Mouse (Mus musculus) embryonic facial prominence, embryonic 13.5 days (tissue): ENCODE results near the gene Lypd8. TPM values are rescaled to one million over a fixed set of nuclear protein-coding genes. Genes with fewer than 3 reads are reported as not detected.
"Not testable (repeated sequence)": the region's sequence is repeated elsewhere in the genome, so short reads cannot be mapped to it uniquely, and the experiment has no call there.

Source experiments
- ATAC-seq: fragments of 200-750 bp; cut with Nextera tagmentation; 2 replicates; pipeline ENCODE4 v1.8.0; 2017; ENCODE audit warnings: low read depth; ENCODE audit not compliant: insufficient number of reproducible peaks, insufficient read depth, low FRiP score, low TSS enrichment
- H3K27ac ChIP-seq: fragments of 300-500 bp; sonication (generic); 2 replicates; pipeline ENCODE4 v1.5.1; 2015; ENCODE audit warnings: moderate library complexity, mild to moderate bottlenecking, inconsistent platforms
- H3K27me3 ChIP-seq: fragments of 300-500 bp; sonication (generic); 2 replicates; pipeline ENCODE4 v1.6.1; 2015; ENCODE audit warnings: mild to moderate bottlenecking, inconsistent platforms
- H3K36me3 ChIP-seq: fragments of 300-500 bp; sonication (generic); 2 replicates; pipeline ENCODE4 v1.6.1; 2015; ENCODE audit warnings: mild to moderate bottlenecking, inconsistent platforms
- H3K4me1 ChIP-seq: fragments of 300-500 bp; sonication (generic); 2 replicates; pipeline ENCODE4 v1.6.1; 2015; ENCODE audit warnings: inconsistent platforms
- H3K4me2 ChIP-seq: fragments of 300-500 bp; sonication (generic); 2 replicates; pipeline ENCODE4 v1.6.1; 2015; ENCODE audit warnings: moderate library complexity, mild to moderate bottlenecking, inconsistent platforms
- H3K4me3 ChIP-seq: fragments of 300-500 bp; sonication (generic); 2 replicates; pipeline ENCODE4 v1.5.1; 2015; ENCODE audit warnings: mild to moderate bottlenecking, inconsistent platforms
- H3K9ac ChIP-seq: fragments of 300-500 bp; sonication (generic); 2 replicates; pipeline ENCODE4 v1.6.1; 2015; ENCODE audit warnings: mild to moderate bottlenecking, inconsistent platforms
- H3K9me3 ChIP-seq: fragments of 300-500 bp; sonication (generic); 2 replicates; pipeline ENCODE4 v1.6.1; 2016; ENCODE audit warnings: inconsistent platforms
- WGBS: fragments of 180-500 bp; shearing (Covaris S2); methylation state at CpG from one replicate; pipeline ENCODE4 v1.1.7; 2015; ENCODE audit warnings: mixed read lengths; 5-methylcytosine and 5-hydroxymethylcytosine counted together
- polyA plus RNA-seq: library from polyadenylated mRNA; unstranded; fragments of >200 nt; fragmentation: Nextera tagmentation; extraction: Ambion mirVana; gene quantifications from 2 replicates; pipeline ENCODE4 v1.2.1, GENCODE M21; 2015

The Lypd8 gene
- polyA plus RNA-seq, 1 experiment from 2014 or later: not detected

DNA sequence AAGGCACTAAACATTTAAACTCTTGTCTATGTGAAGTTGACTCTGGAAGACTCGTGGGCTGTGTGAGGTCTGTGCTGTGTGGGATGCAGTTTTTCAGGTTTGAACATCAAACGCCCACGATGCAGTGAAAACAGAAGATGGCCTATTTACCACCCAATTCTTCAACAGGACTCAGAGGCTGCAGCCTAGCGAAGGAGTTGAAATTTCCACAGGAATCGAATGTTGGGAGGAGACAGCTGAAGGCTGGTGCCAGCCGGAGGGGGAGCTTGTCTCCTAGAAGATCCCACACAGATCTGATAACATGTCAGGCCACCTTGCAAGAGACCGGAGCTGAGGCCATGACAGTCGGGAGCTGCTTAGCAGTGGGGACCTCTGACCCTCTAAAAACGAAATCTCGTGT, 24.4 kb upstream of the Lypd8 start:
- H3K27ac ChIP-seq: no peak overlapping the region
- no peak overlapping the region for H3K4me2 ChIP-seq
- H3K4me1 ChIP-seq: no peaks in the 10 kb centered on the region
- H3K27me3 ChIP-seq: no peaks in the 10 kb centered on the region
- H3K4me3 ChIP-seq: no peak overlapping the region
- no peaks in the 10 kb centered on the region for H3K9me3 ChIP-seq
- H3K9ac ChIP-seq: no peak overlapping the region
- WGBS: 65% methylated on average over 10 of the region's 10 CpGs
- H3K36me3 ChIP-seq: no peaks in the 10 kb centered on the region
- no peak for ATAC-seq

DNA sequence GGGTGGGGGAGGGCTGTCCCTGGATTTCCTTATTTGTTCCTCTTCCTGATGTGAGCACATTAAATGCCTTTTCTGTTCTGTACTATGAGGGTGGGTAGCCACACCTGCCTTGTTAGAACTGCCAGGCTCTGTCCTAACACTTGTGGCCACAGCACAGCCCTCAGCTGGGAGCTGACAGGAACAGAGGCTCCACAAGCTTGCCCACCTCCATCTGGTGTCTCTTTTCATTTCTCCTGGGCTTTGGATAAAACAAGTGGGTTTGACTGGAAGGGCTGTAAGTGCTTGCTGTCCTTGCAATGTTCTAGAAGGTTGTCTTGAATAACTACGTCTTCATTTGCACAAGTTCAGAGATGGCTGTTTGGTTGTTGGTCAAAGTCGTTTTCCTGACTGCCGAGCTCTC, 23.9 kb upstream of the Lypd8 start:
- no peak overlapping the region for H3K27ac ChIP-seq
- no peak for ATAC-seq
- H3K36me3 ChIP-seq: no peaks in the 10 kb centered on the region
- H3K4me3 ChIP-seq: no peak overlapping the region
- no peak overlapping the region for H3K4me2 ChIP-seq
- WGBS: 76% methylated on average over 3 of the region's 3 CpGs
- H3K9ac ChIP-seq: no peak overlapping the region
- no peaks in the 10 kb centered on the region for H3K27me3 ChIP-seq
- H3K4me1 ChIP-seq: no peaks in the 10 kb centered on the region
- no peaks in the 10 kb centered on the region for H3K9me3 ChIP-seq

DNA sequence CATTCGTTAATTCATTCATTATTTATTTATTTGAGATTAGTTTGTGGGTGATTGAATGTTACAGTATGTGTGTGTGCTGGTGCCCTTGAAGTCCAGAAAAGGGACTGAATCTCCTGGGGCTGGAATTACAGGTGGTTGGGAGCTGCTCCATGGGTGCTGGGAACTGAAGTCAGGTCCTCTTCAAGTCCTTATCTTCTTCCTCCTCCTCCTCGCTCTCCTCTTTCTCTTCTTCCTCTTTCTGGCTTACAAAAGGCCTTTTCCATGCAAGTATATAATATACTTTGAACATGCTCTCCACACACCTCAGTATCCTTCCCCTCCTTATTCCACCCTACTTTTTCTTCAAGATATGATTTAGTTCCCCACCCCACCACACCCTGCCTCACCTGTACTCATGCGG, 21.8 kb upstream of the Lypd8 start:
- no peak overlapping the region for H3K4me2 ChIP-seq
- no peaks in the 10 kb centered on the region for H3K27me3 ChIP-seq
- H3K9me3 ChIP-seq: no peaks in the 10 kb centered on the region
- no peaks in the 10 kb centered on the region for H3K36me3 ChIP-seq
- H3K4me3 ChIP-seq: no peak overlapping the region
- 92% methylated on average over 3 of the region's 3 CpGs for WGBS
- H3K4me1 ChIP-seq: no peaks in the 10 kb centered on the region
- ATAC-seq: no peak
- H3K27ac ChIP-seq: no peak overlapping the region
- no peak overlapping the region for H3K9ac ChIP-seq

DNA sequence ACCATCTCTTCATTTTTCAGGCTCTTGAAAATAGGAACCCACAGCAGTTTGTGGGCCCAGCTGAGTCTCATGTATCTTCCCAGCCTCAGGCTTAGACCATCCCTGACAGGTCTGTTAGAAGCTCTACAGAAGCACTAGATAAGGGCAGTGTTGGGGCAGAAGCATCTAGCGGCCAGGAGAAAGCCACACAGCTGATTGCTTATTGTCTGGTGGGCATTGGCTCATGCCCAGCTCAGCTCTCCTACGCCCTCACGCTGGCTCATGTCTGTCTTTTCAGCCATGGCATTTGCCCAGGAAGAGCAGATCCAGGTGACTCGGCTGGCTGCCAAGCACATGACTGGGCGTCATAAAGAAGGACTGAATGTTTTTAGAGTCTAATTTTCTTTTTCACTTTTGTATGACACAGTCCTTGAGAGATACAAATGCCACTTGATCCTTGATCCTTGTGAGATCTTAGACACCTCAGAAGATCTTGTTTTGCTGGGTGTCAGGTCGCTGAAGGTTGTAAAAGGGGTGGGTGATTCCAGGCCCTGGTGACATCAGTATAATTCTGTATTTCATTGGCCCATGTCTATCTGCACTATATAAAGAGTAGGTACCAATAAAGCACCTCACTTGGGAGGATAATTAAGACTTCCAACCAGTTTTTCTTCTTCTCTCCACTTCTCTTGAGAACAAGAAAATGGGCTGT, 20.9 kb upstream of the Lypd8 start:
- Histone ChIP-seq H3K27me3 (no peaks in the 10 kb centered on the region), H3K4me2 (no peak overlapping the region), H3K27ac (no peak overlapping the region), H3K4me1 (no peaks in the 10 kb centered on the region), H3K36me3 (no peaks in the 10 kb centered on the region), H3K4me3 (no peak overlapping the region), H3K9ac (no peak overlapping the region), H3K9me3 (no peaks in the 10 kb centered on the region)
- WGBS: 80% methylated on average over 6 of the region's 6 CpGs
- no peak for ATAC-seq

DNA sequence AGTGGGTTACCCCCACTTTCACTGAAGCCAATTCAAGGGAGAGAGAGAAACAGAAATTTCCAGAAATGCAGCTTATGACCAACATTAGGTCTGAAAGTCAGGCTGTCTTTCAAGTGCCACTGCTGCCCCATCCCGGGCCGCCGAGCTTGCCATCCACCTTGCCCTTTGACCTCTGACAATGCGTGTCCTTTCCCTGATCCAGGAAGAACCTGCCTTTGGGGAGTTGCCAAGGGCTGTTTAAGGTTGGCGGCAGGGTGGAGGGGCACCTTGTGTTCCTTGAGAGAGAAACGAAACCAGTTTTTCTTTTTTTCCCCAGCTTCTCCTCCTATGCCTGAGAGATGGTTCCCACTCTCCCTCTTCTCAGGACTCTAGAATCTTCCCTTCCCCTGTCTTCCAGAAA, 16.3 kb upstream of the Lypd8 start:
- WGBS: no CpG with 5 or more reads among the region's 6 CpGs
- not testable (repeated sequence) for H3K4me3 ChIP-seq, H3K9me3 ChIP-seq, ATAC-seq, H3K4me1 ChIP-seq, H3K36me3 ChIP-seq, H3K27ac ChIP-seq, H3K4me2 ChIP-seq, H3K9ac ChIP-seq, H3K27me3 ChIP-seq

DNA sequence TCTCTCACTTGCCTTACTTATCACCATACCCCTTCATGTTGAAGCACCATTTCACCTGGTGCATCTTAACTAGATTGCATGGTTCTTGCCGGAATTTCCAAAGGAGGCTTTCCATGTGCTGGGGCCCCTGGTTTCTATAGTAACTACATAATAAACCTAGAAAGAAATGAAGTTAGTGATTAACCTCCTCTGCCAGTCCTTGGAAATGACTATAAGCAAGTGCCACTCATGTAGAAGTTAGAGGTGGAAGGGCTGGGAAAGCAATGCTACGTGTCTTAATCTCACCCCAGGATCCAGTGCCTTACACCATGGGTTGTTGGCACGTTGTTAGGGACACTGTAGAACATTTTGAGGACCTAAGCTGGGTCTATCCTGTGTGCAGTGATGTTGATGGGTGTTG, 14.4 kb upstream of the Lypd8 start:
- no peak overlapping the region for H3K9ac ChIP-seq
- H3K9me3 ChIP-seq: no peaks in the 10 kb centered on the region
- no peaks in the 10 kb centered on the region for H3K27me3 ChIP-seq
- H3K27ac ChIP-seq: no peak overlapping the region
- H3K4me3 ChIP-seq: no peak overlapping the region
- H3K4me2 ChIP-seq: no peak overlapping the region
- ATAC-seq: no peak
- no peaks in the 10 kb centered on the region for H3K36me3 ChIP-seq
- H3K4me1 ChIP-seq: no peaks in the 10 kb centered on the region
- 75% methylated on average over 3 of the region's 3 CpGs for WGBS

DNA sequence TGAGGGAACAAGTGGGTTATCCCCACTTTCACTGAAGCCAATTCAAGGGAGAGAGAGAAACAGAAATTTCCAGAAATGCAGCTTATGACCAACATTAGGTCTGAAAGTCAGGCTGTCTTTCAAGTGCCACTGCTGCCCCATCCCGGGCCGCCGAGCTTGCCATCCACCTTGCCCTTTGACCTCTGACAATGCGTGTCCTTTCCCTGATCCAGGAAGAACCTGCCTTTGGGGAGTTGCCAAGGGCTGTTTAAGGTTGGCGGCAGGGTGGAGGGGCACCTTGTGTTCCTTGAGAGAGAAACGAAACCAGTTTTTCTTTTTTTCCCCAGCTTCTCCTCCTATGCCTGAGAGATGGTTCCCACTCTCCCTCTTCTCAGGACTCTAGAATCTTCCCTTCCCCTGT, 12.7 kb upstream of the Lypd8 start:
- not testable (repeated sequence) for H3K4me1 ChIP-seq, ATAC-seq, H3K4me2 ChIP-seq, H3K4me3 ChIP-seq, H3K27me3 ChIP-seq, H3K9ac ChIP-seq, H3K27ac ChIP-seq, H3K9me3 ChIP-seq, H3K36me3 ChIP-seq
- no CpG with 5 or more reads among the region's 6 CpGs for WGBS

DNA sequence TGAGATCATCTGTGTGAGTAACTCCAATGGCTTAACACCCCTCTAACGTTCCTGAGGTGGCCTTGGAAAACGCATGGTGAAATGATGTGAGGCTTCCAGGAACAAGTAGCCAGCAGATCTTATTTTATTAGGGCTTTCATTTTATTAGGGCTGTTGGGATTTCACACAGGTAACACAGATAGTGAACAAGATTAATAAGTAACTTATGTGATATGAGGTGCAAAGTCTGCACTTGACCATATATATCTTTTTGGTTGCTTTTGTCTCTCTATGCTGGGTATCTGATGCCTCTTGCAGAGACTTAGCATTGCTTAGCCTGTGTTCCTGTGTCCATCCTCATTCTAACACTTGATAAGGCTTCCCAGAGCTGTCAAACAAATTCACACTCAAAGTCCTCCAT, 1.6 kb upstream of the Lypd8 start:
- Histone ChIP-seq H3K36me3 (no peaks in the 10 kb centered on the region), H3K4me3 (no peak overlapping the region), H3K4me1 (no peaks in the 10 kb centered on the region), H3K9ac (no peak overlapping the region), H3K4me2 (no peak overlapping the region), H3K9me3 (no peaks in the 10 kb centered on the region), H3K27me3 (no peaks in the 10 kb centered on the region), H3K27ac (no peak overlapping the region)
- 90% methylated on average over 2 of the region's 2 CpGs for whole genome bisulfite sequencing
- ATAC-seq: no peak

DNA sequence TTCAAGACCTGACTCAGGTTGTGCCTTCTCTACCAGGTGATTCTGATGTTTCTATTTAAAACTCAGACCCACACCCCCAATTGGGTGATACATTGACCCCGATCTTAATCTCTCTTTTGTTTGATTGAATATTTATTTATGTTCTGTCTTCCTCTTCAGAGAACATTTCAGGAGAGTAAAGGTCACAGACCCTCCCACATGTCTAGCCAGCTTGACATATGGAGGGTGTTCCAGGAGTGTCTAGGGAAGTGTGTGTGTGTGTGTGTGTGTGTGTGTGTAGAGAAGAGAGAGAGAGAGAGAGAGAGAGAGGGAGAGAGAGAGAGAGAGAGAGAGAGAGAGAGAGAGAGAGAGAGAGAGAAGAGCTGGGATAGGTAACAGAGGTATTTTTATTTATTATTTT, 1.2 kb upstream of the Lypd8 start:
- no peaks in the 10 kb centered on the region for H3K36me3 ChIP-seq
- no peaks in the 10 kb centered on the region for H3K27me3 ChIP-seq
- no peak overlapping the region for H3K4me2 ChIP-seq
- ATAC-seq: no peak
- no peak overlapping the region for H3K9ac ChIP-seq
- H3K27ac ChIP-seq: no peak overlapping the region
- no peaks in the 10 kb centered on the region for H3K4me1 ChIP-seq
- no peak overlapping the region for H3K4me3 ChIP-seq
- WGBS: 75% methylated on average over 1 of the region's 1 CpGs
- no peaks in the 10 kb centered on the region for H3K9me3 ChIP-seq

DNA sequence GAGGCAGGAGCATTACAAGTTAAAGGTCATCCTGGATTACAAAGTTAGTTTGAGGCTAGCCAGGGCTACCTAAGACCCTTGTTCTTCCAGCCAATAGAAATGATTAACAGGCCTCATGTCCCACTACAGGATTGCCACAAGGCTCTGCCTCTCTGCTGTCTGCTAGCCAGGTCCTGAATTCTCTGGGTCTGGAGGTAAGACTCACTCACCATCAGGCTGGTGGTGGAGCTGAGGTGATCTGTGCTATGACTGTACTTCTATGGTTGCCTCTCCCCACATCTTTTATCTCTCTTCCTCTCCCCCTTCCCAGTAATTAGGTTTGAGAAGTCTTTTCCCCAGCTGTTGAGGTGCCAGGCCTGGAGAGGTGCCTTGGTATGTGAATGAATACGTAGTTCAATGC, 673 bp downstream of the Lypd8 start:
- Histone ChIP-seq H3K4me2 (no peak overlapping the region), H3K27me3 (no peaks in the 10 kb centered on the region), H3K4me1 (no peaks in the 10 kb centered on the region), H3K27ac (no peak overlapping the region), H3K9me3 (no peaks in the 10 kb centered on the region), H3K4me3 (no peak overlapping the region), H3K9ac (no peak overlapping the region), H3K36me3 (no peaks in the 10 kb centered on the region)
- whole genome bisulfite sequencing: 83% methylated on average over 1 of the region's 1 CpGs
- ATAC-seq: no peak

DNA sequence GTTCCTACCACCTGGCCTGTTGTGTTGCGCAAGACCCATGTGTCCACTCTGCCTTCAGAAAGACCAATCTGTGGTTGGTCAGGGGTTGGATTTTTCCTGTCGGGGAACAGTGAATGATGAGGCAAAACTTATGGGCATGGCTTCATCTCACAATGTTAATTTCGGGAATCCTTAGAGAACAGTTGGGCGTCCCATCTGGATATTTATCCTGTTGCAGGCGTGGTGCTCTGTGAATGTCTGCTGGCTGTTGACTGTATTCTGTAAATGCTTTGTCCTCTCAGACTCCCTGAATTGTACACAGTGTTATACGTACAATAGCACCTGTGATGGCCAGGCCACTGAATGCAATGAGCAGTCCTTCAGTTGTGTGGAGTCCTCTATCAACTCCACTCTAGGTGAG, 3.6 kb downstream of the Lypd8 start:
- H3K9ac ChIP-seq: no peak overlapping the region
- ATAC-seq: no peak
- H3K36me3 ChIP-seq: no peaks in the 10 kb centered on the region
- no peaks in the 10 kb centered on the region for H3K9me3 ChIP-seq
- no peaks in the 10 kb centered on the region for H3K27me3 ChIP-seq
- H3K4me3 ChIP-seq: no peak overlapping the region
- H3K4me2 ChIP-seq: no peak overlapping the region
- H3K4me1 ChIP-seq: no peaks in the 10 kb centered on the region
- no peak overlapping the region for H3K27ac ChIP-seq
- 92% methylated on average over 6 of the region's 6 CpGs for WGBS

DNA sequence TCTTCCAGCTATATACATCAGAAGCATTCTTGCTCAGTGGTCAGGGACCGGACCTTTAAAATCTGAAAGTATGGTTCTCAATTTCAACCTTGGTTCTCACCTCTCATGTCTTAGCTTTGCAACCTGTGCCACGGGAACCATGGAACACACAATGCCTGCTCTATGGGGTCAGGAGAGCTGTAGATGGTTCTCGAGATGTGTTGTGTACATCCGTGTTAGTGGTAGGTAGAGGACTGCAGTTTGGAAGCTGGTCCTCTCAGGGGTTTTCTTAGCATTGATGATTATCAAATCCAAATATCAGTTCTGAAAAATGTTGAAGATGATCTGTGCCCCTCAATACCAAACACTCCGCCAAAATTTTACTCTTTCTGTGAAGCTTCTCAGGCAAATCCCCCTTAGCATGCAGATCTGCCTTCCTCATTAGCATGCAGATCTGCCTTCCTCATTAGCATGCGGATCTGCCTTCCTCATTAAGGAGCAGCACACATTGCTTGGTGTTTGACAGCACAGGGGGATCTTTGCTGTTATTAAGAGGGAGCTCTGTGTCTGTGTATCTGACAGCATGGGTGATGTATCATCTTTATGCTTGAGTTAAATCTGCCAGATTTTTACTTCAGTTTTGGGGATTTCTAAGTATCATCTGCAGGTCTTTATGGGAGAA, 21.3 kb downstream of the Lypd8 start:
- 55% methylated on average over 6 of the region's 6 CpGs for WGBS
- no peak overlapping the region for H3K27ac ChIP-seq

More for the DNA sequence above, 21.3 kb downstream of the Lypd8 start:
- Histone ChIP-seq H3K4me2 (no peak overlapping the region), H3K27me3 (no peaks in the 10 kb centered on the region), H3K36me3 (no peaks in the 10 kb centered on the region), H3K9ac (no peak overlapping the region), H3K4me1 (no peaks in the 10 kb centered on the region), H3K9me3 (no peaks in the 10 kb centered on the region), H3K4me3 (no peak overlapping the region)
- ATAC-seq: no peak
